8 mouse cellular contexts compared by ENCODE assay signal in the genomic region with DNA sequence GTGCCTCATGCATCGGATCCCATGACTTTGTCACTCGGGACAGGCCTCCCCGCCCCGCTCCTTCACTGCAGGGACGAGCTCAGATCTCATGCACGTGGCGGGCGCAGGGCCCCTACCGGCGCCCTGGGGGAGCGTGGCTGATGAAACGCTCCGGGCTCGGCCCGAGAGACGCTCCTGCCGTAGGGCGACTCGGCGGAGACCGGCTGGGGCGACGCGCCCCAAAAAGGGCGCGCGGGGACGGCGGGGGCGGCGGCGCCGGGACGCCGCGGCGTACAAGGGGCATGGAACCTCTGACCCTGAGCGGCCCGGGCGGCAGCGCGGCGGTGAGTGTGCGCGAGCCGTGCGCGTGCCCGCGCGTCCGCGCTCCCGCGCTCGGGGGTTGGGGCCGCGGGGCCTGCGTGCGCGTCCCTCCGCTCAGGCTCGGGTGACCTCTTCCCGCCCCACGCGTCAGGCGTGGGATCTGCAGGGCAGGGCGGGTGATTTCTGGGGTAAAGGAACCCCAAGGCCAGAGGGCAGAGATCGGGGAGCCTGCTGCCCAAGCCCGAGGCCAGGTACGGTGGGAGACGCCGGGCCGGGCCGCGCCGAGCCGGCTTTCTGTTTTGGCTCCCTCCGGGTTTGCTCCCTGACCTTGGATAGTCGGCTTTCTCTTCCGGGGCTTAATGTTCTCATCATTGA. TPM values are rescaled to one million over a fixed set of nuclear protein-coding genes. Genes with fewer than 3 reads are reported as not detected.
DNase-seq lines count a peak whose midpoint lies in the region; ATAC-seq and TF ChIP-seq lines count a peak whose summit lies in the region.

Gene Tmem268, plus strand, starts transcription at position 375 of the 675 bp plus-strand sequence.

- WGBS in embryonic facial prominence, embryonic 12.5 days: under 1% methylated on average over 80 of the region's 81 CpGs
- under 1% methylated on average over 66 of the region's 81 CpGs for WGBS in midbrain, postnatal 0 days

- H3K4me2 ChIP-seq in embryonic facial prominence, embryonic 12.5 days (replicated peaks): peak within 1 kb of the TSS; percentile 82
- peak within 1 kb of the TSS; percentile 94 for H3K4me2 ChIP-seq in midbrain, postnatal 0 days (ENCODE audit: low read depth, low read length, poor library complexity, severe bottlenecking)

- peak; percentile 71 for ATAC-seq in embryonic facial prominence, embryonic 12.5 days (ENCODE audit: insufficient number of reproducible peaks, insufficient read depth, low FRiP score, low TSS enrichment)
- ATAC-seq in midbrain, postnatal 0 days (ENCODE audit: low FRiP score): peak; percentile 87

- H3K9ac ChIP-seq in embryonic facial prominence, embryonic 12.5 days: peak within 1 kb of the TSS; percentile 84
- peak within 1 kb of the TSS; percentile 69 for H3K9ac ChIP-seq in midbrain, postnatal 0 days (replicated peaks; ENCODE audit: low read length, poor library complexity, severe bottlenecking)

- H3K9me3 ChIP-seq in embryonic facial prominence, embryonic 12.5 days: no peaks in the 10 kb centered on the region
- H3K9me3 ChIP-seq in midbrain, postnatal 0 days (ENCODE audit: low read length): no peaks in the 10 kb centered on the region

- H3K27ac ChIP-seq in embryonic facial prominence, embryonic 12.5 days: peak within 1 kb of the TSS; percentile 78; the same call in 1 of the 2 replicates
- H3K27ac ChIP-seq in midbrain, postnatal 0 days (ENCODE audit: low read depth, low read length): peak within 1 kb of the TSS; percentile 26; the same call in 1 of the 2 replicates

- DNase-seq in A20 (ENCODE audit: low read depth, low spot score) (peak; percentile 91), liver (peak; percentile 79)
- DNase-seq in adrenal gland, postnatal 25 days: peak; percentile 84
- peak; percentile 86 for DNase-seq in heart, adult 18-20 months
- DNase-seq in kidney, adult 18-20 months: peak; percentile 82
- DNase-seq in midbrain, postnatal 0 days (ENCODE audit: low spot score): peak; percentile 54
- DNase-seq in spleen, postnatal 10 days (ENCODE audit: low spot score in 2 of 2): peak; percentile 76 to 82

- peak; percentile 37 for TF ChIP-seq CTCF in midbrain, postnatal 0 days (IDR thresholded peaks at IDR 0.05)

- peaks cover 16% of the 10 kb centered on the region; the same call in 1 of the 2 replicates for H3K36me3 ChIP-seq in embryonic facial prominence, embryonic 12.5 days
- no peaks in the 10 kb centered on the region for H3K36me3 ChIP-seq in midbrain, postnatal 0 days (ENCODE audit: insufficient read depth, low read length)

- peak within 1 kb of the TSS; percentile 76 for H3K4me3 ChIP-seq in embryonic facial prominence, embryonic 12.5 days
- peak within 1 kb of the TSS; percentile 61 for H3K4me3 ChIP-seq in midbrain, postnatal 0 days (ENCODE audit: low read depth, low read length)

- peaks cover 36% of the 10 kb centered on the region for H3K4me1 ChIP-seq in embryonic facial prominence, embryonic 12.5 days
- H3K4me1 ChIP-seq in midbrain, postnatal 0 days (ENCODE audit: insufficient read depth, low read length): 0 out of 2 replicates have a peak, but pooled peaks cover 7% of the 10 kb centered on the region

- no peaks in the 10 kb centered on the region for H3K27me3 ChIP-seq in embryonic facial prominence, embryonic 12.5 days
- H3K27me3 ChIP-seq in midbrain, postnatal 0 days (ENCODE audit: insufficient read depth, low read length): no peaks in the 10 kb centered on the region

RNA-seq across cellular contexts. Expression of gene Tmem268, which starts in this region (rescaled TPM):
- 14.2 and 19.8 TPM in 2 replicates for total RNA-seq in adrenal gland, postnatal 25 days (2021)
- polyA plus RNA-seq in embryonic facial prominence, embryonic 12.5 days (2016; fragmentation: Nextera tagmentation; extraction: Ambion mirVana): 9.8 and 11.6 TPM in 2 replicates
- 10 to 100 TPM; 13.8 to 14.5 TPM for total RNA-seq in heart, adult 18-20 months (2021)
- total RNA-seq in midbrain, postnatal 0 days (2014; rRNA removed): 3.2 and 4.8 TPM in 2 replicates
- 4.7 and 5.0 TPM in 2 replicates for polyA plus RNA-seq in midbrain, postnatal 0 days (2015; fragmentation: Nextera tagmentation; extraction: Ambion mirVana)

Comparison
In these comparisons a context has a peak if more than half of its experiments do, and no peak if none do; other contexts are left out.
1. Peak in every context shown above with its lines: DNase-seq, ATAC-seq, H3K4me3 ChIP-seq and H3K27ac ChIP-seq.